Mouse (Mus musculus): ENCODE measurements at regions not wholly inside any gene's neighbourhood (a gene's known extent, or its start where the extent isn't known, plus 50 kb on each side); places are given as distances from the start of the nearest gene placed in this dataset.

DNA sequence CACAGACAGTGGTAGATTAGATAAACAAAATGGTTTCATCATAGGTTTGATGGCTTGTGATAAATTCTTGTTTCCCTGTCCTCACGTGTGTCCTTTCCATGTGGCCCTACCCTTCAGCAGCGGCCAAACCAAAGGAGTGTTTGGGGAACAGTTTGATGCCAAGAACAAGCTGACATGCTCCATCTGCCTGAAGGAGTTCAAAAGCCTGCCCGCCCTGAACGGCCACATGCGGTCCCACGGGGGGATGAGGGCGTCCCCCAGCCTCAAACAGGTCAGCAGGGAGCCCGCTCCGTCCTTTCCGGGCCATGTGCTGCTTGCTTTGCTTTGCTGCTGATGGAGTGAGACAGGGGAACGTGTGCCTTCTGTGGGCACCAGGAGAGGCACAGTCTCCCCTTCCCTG, 51.0 kb upstream of the Mrps10 start:
- no peak for DNase-seq (ENCODE audit: low spot score in 2 of 2)

DNA sequence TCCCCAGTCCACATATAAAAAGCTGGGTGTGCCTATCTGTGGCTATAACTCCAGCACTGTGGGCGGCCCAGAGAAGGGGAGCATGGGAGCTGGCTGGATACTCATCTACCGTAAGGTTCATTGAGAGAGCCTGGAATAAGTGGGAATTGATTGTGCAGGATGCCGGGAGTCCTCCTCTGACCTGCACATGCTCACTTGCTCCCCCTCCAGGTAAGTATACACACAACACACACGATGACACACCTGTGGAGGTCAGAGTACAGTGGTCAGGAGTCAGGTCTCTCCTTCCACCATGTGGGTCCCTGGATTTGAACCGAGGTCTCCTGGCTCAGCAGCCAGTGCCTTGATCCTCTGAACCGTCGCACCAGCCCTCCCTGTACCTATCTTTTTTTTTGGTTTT, 55.5 kb upstream of the Mrps10 start:
- DNase-seq (ENCODE audit: low spot score in 2 of 2), result no peak

DNA sequence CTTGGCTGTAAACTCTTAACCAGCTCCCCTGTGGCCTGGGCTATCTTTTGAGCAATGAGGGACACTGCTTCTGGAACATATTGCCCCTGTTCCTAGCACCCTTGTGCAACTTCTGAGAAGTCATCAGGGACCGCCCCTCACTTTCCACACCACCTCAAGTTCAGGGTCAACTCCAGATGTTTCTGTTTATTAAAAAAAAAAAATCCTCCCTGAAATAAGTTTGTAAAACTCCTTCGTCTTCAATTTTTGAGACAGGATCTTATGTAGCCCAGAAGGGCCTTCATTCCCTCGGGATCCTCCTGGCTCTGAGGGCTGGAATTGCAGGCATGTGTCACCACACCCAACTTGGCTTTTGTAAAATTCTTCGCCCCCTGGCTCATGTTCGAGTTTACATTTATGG, 57.4 kb upstream of the Mrps10 start:
- no peak for DNase-seq (ENCODE audit: low spot score in 2 of 2)

DNA sequence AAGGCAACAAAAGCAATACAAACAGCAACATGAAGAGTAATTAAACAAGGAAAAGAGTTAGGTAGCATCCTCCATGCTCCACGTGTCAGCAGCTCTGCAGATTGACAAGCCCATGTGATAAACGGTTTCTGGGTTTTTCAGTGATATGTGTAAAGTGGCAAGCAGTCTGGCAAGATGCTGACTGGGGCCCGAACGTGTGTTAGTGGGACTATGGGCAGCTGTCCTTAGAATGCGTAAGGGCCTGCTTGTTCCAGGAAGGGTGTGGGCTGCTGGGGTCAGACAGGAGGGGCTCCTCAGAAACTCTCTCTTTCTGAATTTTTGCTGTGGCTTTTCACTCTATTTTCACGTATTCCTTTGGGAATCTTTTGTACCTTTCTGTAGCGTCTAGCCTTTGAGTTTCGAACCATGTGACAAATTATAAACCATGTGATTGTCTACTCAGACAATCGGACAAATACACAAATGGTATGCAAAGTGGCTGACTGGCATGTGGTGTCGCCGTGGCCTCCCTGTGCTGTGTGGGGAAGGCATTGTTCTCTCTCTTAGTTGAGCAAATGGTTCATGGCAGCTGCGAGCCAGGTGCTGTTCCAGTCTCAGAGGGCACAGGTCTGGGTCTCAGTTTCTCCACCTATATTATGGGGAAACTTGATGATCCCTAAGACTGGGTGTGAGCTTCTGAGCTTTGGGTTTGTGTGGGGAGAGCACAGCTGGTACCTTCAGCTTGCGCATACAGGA, 62.5 kb upstream of the Mrps10 start:
- DNase-seq (ENCODE audit: low spot score in 2 of 2), result no peak

DNA sequence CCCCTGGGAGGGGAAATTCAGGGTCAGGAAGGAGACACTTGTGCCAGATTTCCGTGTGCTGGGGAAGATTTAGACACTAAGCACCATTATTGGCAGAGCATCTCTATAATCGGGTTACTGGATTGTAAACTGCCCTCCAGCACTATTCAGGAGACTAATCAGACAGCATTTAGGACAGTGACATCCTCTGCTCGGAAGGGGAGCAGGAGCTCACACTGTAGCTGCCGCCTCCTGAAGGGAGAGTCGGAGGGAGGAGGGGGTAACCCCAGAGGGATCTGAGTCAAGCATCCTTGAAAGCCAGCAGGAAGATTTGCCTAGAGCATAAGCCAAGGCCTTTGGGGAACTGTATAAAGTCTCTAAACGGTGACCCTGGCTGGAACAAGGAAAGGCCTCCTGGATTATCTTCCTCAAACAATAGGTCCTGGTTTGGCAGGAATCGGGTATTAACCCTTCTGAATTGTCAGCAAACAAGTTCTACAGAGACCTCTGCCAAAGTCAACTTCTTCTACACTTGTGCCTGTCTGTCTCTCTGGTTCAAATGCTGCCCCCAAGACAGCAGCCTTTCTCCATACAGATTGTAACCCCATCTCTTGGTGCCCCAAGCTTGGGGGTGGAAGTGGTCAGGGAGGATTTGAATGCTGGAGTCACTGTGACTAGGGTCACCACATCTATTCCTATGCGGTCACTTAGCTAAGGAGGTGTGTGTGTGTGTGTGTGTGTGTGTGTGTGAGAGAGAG, 64.1 kb upstream of the Mrps10 start:
- DNase-seq (ENCODE audit: low spot score in 2 of 2), result no peak

DNA sequence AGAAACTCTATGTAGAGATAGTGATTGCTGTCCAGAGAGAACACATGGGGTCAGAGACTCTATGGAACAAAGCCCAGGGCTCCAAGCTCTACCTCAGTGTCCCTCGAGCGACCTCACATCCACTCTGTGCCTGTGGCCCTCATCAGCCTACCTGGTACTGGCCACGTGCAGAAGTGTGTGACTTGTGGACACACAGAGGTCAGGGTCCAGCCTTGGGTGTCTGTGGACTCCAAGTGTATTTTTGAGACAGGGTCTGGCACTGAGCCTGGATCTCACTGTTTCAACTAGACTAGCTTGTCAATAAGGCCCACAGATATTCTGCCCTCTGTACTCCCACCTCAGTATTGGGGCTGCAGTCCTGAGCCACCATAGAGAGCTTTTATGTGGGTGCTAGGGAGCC, 65.1 kb upstream of the Mrps10 start:
- DNase-seq (ENCODE audit: low spot score in 2 of 2), result no peak

DNA sequence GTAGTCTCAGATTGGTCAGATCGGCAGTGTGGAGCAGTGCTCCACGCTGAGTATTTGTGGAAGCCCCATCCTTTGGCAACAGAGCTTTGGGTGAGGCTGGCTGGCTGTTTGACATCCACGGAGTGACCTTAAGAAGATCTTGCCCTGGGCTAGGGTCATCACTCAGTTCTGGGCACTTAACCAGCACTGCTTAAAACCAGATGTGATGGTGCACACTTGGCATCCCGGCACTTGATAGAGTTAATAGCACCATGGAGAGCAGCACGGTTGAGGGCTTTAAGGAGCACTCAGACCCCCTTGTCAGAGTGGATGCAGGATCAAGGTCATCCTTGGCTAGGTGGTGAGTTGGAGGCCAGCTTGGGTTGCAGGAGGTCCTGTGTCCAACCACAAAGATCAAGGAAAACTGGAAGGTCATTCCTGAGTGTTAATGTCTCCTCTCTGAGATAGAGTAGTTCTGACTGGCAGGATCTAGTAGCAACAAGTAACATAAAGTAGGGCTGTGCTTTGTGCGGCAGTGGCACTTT, 70.2 kb upstream of the Mrps10 start:
- no peak for DNase-seq (ENCODE audit: low spot score in 2 of 2)

DNA sequence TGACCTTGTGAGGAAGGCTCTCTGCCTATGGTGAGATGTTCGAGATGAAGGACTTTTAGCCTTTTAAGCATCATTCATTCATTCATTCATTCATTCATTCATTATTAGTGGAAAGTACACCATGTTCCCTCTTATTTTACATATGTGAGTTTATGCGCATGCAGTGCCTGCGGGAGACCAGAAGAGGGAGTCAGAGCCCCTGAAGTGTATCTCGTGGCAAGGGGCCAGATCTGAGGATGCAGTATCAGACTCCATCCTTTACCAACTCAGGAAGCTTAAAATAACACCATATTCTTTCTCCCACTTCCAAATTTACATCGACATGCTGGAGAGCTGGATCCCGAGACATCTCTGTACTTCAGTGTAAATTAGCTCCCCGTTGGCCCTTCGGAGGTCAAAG, 70.7 kb upstream of the Mrps10 start:
- DNase-seq (ENCODE audit: low spot score in 2 of 2), result no peak

DNA sequence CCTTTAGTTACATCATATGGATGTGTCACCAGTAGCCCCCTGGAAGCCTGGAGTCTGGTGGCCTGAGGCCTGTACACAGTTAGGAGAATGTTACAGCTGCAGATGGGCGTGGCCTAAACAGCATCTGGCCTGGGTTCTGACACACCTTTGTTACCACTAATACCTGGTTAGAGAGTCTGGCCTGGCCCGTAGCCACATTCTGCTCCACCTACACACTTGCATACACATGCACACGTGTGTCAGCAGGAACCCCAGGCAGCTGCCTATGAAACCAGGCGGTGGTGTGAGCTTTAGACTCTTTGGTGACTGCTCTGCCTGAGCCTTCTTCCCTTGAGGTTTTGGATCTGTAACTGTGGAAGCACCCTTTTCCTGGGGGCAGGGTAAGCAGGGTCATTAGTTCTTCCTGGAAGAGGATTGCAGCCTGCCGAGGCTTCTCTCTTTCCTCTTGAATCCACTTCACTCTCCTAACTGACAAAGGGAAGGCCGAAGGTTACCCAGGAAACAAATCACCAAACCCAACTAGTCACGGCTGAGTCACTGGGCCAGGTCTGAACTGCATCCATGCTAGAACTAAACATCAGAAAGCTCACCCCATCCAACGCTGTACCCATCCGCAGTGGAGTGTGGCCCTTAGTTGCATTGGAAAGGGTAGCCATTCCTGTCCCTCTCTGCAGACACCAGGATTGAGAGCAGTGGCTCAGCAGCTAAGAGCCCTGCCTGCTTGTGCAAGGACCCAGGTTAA, 71.8 kb upstream of the Mrps10 start:
- no peak for DNase-seq (ENCODE audit: low spot score in 2 of 2)

DNA sequence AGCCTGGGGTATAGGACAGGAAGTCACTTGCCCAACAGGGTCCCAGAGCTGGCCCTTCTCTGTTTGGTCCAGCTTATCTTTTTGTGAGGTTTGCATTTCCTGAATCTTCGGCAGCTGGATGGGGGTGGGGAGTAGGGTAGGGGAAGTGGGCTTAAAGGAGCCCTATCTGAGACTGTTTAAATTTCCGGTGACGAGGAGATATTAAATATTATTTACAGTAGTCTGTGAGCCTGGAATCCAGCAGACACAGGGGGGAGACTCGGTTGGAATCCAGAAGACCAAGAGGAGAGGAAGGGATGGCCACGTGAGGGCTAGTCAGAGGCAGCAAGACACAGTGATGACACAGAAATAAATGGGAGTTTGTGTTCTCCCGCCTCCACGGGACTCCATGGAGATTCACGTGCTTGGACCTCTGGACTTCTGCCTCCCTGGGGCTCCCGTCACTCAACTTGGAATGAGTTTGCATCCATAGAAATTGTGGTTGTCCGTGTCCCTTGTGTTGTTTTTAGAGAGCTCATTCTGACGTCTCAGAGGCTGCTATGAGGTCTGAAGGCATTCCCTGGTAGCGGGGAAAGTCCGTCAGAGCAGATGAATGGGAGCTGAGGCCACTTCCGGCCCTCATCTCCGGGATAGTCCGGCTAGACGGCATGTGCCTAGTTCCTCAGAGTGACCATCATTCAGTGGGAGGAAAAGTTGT, 73.2 kb upstream of the Mrps10 start:
- DNase-seq (ENCODE audit: low spot score in 2 of 2), result no peak

DNA sequence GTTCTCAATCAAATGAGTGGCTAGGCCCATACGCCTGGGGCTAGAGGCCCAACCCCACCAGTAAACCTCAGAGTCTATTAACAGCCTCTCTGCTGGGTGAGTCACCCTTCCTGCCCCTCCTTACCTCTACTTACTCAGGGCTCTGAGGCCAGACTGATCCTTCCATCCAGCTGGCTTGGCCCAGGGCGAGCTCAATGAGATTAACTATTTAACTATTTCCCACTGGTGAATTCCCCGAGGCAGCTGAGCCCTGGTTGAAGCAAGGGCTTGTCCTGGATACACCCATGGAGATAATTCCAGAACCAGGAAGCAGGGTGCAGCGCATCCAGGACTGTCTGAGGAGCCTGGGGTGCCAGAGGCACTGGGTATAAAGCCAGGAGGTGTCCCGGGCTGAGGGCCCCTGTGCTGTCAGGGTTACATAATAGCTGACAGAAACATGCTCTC, 74.6 kb upstream of the Mrps10 start:
- DNase-seq (ENCODE audit: low spot score in 2 of 2), result no peak

DNA sequence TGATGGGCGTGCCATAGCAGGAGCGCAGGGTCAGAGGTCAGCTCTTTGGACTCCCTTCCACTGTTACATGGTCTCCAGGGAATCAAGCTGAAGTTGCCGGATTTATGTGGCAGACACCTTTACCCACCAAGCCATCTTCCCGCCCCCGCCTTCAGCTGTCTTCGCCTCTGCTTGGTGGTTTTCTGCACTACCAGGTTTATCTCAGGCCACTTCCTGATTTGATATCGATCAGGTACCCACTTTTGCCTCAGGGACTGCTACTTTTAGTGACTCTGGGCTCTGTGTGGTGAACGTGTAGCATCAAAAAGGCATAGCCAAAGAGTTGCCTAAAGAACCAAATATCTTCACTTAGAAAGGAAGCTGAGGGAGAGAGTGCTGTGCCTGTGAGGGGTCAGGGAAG, 75.5 kb upstream of the Mrps10 start:
- no peak for DNase-seq (ENCODE audit: low spot score in 2 of 2)

DNA sequence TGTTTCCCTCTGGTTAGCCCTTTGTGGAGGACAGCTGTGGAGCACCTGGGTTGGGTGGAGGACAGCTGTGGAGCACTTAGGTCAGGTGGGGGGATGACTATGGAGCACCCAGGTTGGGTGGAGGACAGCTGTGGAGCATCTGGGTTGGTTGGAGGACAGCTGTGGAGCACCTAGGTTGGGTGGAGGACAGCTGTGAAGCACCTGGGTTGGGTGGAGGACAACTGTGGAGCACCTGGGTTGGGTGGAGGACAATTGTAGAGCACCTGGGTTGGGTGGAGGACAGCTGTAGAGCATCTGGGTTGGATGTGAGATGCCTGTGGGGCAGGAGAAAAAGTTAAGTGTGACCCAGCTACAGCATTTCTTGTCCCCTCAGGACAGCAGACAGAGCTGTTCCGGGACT, 77.1 kb upstream of the Mrps10 start:
- DNase-seq (ENCODE audit: low spot score in 2 of 2), result no peak

DNA sequence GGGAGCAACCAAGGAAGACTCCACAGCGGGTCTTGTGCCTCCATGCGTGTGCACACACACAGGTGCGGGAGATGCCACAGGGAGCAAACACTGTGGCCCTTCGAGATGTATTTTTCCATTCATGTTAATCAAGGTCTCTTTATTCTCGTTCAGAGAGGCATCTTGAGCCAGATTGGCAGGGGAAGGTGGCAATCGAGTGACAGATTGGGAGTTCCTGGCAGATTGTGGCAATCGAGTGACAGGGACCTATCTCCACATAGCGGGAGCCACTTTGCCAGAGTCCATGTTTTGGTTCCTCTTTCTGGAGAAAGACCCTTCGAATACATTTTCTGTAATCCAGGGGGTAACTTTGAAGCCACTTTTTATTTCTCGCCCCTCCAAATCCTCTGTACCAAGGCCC, 83.1 kb upstream of the Mrps10 start:
- no peak for DNase-seq (ENCODE audit: low spot score in 2 of 2)

DNA sequence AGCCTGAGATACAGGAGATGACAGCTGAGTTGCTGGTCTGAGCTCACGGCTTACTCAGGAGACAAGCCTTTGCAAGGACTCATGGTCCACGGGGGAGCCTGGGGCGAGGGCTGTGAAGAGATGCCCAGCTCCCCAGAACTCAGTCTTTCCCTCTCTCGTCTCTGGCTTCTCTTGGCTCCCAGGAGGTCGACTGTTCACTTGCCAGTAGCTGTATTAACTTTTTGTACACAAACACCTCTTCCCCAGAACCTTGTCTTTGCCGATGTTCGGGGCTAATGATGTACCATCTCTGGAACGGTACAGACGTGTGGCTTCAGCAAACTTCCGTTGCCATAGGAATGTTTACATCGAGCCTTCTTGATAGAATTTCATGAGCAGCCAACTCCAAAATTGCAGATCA, 84.5 kb upstream of the Mrps10 start:
- no peak for DNase-seq (ENCODE audit: low spot score in 2 of 2)

DNA sequence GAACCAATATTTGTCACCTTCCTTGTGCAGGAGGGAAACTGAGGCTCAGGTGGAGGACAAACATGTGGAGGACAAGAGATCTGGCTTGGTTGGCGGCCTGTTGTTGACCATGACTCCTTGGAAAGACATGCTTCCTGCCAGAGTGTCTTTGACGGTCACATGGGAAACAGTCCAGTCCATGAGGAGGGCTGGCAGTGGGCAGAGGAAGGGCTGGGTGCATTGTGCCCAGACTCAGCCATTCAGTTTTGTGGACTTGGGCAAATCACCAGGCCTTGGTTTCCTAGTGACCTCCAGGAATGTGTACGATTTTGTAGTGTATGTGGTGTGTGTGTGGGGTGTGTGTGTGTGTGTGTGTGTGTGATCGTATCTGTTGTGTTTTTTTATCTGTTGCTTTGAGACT, 85.5 kb upstream of the Mrps10 start:
- DNase-seq (ENCODE audit: low spot score in 2 of 2), result no peak

DNA sequence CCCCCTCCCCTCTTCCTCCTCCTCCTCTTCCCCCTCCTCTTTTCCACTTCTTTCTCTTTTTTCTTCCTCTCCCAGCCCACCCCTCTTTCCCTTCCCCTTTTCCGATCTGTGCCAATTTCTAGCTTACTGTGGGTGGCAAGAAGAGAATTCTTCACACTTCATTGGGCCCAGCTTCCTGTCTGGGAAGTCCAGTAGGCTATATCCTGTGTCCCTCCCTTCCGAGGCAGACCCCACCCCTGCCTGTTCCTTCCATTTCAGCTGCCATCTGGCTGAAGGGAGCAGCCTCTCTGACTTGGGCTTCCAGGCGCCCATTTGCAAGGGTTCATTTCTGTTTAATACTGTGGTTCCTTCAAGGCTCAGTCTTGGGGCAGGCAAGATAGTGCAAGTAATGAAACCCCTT, 86.2 kb upstream of the Mrps10 start:
- no peak for DNase-seq (ENCODE audit: low spot score in 2 of 2)

DNA sequence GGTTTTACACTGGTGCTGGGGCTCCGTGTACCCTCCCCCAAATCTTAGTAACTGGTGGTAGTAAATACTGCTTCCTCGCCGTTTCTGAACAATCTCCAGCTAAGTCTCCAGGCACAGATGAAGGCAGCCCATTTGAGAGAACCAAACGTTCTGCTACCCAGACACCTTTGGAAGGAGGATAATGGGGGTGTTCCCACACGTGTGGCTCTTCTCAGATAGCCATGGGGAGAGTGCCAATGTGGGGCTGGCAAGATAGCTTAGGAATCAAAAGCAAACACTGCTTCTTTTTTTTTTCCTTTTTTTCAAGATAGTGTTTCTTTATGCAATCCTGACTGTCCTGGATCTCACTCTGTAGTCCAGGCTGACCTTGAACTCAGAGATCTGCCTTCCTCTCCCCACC, 90.8 kb upstream of the Mrps10 start:
- no peak for DNase-seq (ENCODE audit: low spot score in 2 of 2)

DNA sequence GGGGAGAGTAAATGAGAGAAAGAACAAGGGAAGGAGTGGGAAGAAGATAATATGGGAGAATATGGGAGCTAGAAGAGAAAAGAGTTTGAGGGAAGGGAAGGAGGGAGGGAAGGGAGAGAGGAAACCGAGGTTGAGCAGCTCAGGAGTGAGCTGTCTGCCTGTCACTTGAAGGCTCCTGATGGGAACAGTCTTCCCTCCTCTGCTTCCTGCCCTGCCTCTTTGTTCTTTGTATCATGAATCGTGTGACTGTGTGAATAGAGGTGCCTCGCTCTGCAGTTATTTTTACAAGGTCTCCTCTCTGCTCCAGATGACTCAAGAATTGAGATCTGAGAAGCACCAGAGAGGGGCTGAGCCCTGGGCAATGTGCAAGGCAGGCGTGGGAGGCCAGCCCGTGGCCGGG, 92.0 kb upstream of the Mrps10 start:
- DNase-seq (ENCODE audit: low spot score in 2 of 2), result no peak

DNA sequence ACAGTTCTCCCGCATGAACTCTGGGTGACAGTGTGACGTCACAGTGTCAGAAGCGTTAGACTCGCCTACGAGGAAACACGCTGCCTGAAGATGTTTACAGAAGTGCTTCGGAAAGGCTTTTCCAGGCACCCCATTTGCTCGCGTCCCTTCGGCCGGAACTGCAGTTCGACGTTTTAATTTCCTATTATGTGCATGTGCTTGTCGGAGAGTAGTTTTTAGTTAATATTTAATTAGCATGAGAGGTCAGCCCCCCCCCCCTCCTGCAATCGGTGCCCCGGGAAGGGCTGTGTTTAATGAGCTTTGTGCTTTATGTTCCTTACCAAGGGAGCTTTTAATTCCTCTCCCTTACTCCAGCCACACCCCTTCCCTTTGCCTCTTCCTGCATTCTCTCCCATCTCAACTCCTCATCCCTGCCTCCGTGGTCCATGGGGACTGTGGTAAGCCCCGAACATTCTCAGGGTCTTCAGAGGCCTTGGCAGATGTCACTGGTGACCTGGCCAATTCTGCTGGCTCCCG, 92.8 kb upstream of the Mrps10 start:
- no peak for DNase-seq (ENCODE audit: low spot score in 2 of 2)

DNA sequence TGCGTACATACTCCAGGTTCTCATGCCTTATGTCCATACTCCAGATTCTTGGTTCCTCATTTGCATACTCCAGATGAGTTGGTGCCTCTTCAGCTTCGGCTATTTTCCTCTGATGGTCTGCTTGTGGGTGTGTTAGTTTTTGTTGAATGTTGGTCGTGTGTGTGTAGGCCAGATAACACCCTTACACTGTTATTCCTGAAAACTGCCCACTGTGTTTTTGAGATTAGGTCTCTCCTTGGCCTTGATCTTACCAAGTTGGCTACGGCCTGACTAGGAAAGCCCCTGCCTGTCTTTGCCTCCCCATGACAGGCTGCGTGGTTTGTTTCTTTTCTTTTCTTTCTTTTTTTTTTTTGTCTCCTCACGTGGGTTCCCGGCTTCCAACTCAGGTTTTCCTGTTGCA, 95.4 kb upstream of the Mrps10 start:
- DNase-seq (ENCODE audit: low spot score in 2 of 2), result no peak

All from frontal cortex, postnatal 25 days (tissue).